Mouse (Mus musculus): ENCODE measurements at regions not wholly inside any gene's neighbourhood (a gene's known extent, or its start where the extent isn't known, plus 50 kb on each side); places are given as distances from the start of the nearest gene placed in this dataset.
"Not testable (repeated sequence)": the region's sequence is repeated elsewhere in the genome, so short reads cannot be mapped to it uniquely, and the experiment has no call there.

DNA sequence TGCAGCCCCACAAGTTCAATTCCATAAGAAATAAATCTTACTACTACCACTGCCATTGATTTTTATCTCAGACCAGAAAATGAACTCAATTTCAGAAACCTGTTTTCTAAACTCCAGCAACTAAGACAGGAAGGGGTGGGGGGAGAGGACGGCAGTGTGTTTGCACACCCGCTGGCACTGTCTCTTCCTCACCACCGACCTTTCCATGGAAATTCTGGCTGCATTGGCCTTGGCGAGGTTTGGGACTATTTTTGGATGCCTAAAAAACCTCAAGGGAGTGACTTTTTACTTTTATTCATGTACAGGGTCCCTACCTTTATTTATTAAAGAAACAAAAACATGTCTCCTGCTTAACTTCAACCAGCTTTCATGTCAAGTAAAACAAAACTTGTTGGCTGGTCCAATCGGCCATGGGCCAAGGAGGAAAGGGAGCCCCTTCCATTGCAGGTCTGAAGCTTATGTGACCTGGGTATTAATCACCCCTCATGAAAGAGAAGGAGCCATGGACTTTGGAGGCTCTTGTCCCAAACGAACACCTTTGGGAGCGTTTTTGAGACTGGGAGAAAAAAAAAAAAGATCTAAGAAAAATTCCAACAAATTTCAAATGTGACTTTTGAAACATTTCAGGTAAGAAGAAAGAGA, 167.2 kb upstream of the 2610301B20Rik start:
- H3K4me2 ChIP-seq (ENCODE audit: low read depth, low read length), result no peak overlapping the region
- 72% methylated on average over 7 of the region's 7 CpGs for WGBS
- ATAC-seq, result no peak

DNA sequence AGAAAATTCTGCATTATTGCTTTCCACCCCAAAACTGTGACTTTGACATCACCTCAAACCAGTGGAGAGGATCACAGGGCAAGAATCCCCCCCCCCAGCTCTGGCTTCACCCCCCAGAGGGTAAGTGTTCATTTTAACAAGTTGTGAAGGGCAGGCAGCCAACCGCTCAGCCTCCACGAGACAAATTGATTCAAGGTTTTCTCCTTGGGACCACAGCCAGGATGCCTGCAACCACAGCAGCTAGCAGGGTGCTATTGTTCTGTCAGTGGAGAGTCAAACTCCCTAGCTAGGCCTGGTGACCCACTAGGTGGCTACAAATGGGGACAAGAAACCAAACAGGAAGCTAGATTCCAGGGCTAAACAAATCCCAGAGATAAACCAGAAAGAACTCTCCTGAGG, 166.6 kb upstream of the 2610301B20Rik start:
- WGBS, result 35% methylated on average over 2 of the region's 2 CpGs
- H3K9me3 ChIP-seq (ENCODE audit: control insufficient read depth, low read length), result no peaks in the 10 kb centered on the region
- H3K27ac ChIP-seq (ENCODE audit: low read length), result no peak overlapping the region
- H3K9ac ChIP-seq (ENCODE audit: low read depth, low read length), result no peak overlapping the region
- H3K27me3 ChIP-seq (replicated peaks; ENCODE audit: control insufficient read depth, insufficient read depth, low read length), result no peaks in the 10 kb centered on the region
- ATAC-seq, result no peak
- H3K4me1 ChIP-seq (ENCODE audit: control insufficient read depth, insufficient read depth, low read length), result no peaks in the 10 kb centered on the region
- H3K36me3 ChIP-seq (ENCODE audit: control insufficient read depth, insufficient read depth, low read length), result no peaks in the 10 kb centered on the region
- no peak overlapping the region for H3K4me3 ChIP-seq (ENCODE audit: low read length)
- no peak overlapping the region for H3K4me2 ChIP-seq (ENCODE audit: low read depth, low read length)

More for the DNA sequence above, 167.2 kb upstream of the 2610301B20Rik start:
- Histone ChIP-seq H3K27ac (ENCODE audit: low read length) (no peak overlapping the region), H3K27me3 (replicated peaks; ENCODE audit: control insufficient read depth, insufficient read depth, low read length) (no peaks in the 10 kb centered on the region), H3K9me3 (ENCODE audit: control insufficient read depth, low read length) (no peaks in the 10 kb centered on the region), H3K4me3 (ENCODE audit: low read length) (no peak overlapping the region), H3K4me1 (ENCODE audit: control insufficient read depth, insufficient read depth, low read length) (no peaks in the 10 kb centered on the region), H3K9ac (ENCODE audit: low read depth, low read length) (no peak overlapping the region), H3K36me3 (ENCODE audit: control insufficient read depth, insufficient read depth, low read length) (no peaks in the 10 kb centered on the region)

DNA sequence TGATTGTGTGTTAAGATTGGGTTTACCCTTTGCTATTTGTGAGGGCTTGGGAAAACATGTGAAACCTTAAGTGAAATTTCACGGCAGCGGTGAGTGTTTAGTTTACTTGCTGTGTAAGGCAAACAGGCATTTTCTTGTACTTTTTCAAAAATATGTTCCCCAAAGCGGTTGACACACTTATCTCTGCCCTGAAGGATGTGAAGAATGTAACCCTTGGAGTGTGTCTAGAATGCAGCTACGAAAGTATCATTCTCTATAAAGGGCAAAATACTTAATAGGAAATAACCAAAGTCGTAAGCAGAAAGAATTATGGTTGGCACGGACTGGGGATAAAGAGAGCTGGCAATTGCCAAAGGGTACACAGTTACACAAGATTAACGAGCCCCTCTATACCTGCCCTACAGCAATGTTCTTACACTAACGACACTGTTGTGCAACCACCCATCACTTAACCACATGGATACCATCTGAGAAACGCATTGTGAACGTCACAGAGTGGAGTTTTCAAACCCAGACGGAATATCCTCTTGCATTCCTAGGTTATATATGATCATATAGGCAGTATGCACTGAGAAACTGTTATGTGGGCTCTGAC, 162.3 kb upstream of the 2610301B20Rik start:
- ATAC-seq, result no peak

DNA sequence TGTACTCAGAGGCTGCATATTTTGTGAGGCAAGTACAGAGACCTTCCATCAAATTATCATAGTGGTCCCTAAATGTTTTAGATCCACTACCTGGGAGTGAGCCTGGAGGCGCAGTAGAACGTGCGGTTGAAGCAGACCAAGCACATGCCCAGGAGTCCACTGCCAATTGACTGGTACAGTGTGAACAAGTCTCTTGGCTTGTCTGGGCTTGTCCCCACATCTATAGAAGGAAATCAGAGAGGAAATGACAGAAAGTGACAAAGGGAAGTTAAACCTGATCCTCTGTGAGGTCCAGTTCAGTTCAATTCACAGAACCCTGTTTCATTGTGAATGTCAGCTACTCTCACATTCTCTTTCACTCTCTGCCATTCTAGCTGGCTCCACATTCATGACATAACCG, 151.0 kb upstream of the 2610301B20Rik start:
- no peak overlapping the region for H3K9ac ChIP-seq (ENCODE audit: low read depth, low read length)
- H3K27ac ChIP-seq (ENCODE audit: low read length), result no peak overlapping the region
- H3K4me3 ChIP-seq (ENCODE audit: low read length), result no peak overlapping the region

More for the DNA sequence above, 162.3 kb upstream of the 2610301B20Rik start:
- 74% methylated on average over 11 of the region's 11 CpGs for WGBS
- no peaks in the 10 kb centered on the region for H3K27me3 ChIP-seq (replicated peaks; ENCODE audit: control insufficient read depth, insufficient read depth, low read length)
- H3K27ac ChIP-seq (ENCODE audit: low read length), result no peak overlapping the region
- H3K4me2 ChIP-seq (ENCODE audit: low read depth, low read length), result no peak overlapping the region
- H3K9ac ChIP-seq (ENCODE audit: low read depth, low read length), result no peak overlapping the region
- no peaks in the 10 kb centered on the region for H3K9me3 ChIP-seq (ENCODE audit: control insufficient read depth, low read length)
- H3K36me3 ChIP-seq (ENCODE audit: control insufficient read depth, insufficient read depth, low read length), result no peaks in the 10 kb centered on the region
- H3K4me3 ChIP-seq (ENCODE audit: low read length), result no peak overlapping the region
- no peaks in the 10 kb centered on the region for H3K4me1 ChIP-seq (ENCODE audit: control insufficient read depth, insufficient read depth, low read length)

DNA sequence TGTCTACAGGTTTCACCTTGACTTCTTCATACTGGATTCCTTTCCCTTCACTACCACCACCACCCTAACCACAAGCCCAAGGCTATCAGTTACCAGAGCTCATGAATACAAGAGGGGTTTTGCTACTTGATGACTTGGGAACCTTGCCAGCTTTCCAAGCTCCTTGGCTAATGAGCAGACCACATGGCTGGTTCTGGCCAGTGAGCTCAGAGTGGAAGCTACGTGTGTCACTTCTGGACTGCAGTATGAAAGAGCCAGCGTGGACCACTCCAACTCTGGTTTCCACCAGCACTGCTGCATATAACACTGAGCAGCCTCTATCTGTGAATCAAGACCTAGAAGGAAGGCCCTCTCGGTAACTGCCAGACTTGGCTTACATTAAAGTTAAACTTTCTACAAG, 146.4 kb upstream of the 2610301B20Rik start:
- WGBS, result 72% methylated on average over 3 of the region's 3 CpGs
- H3K4me2 ChIP-seq (ENCODE audit: low read depth, low read length), result no peak overlapping the region
- no peaks in the 10 kb centered on the region for H3K27me3 ChIP-seq (replicated peaks; ENCODE audit: control insufficient read depth, insufficient read depth, low read length)
- no peaks in the 10 kb centered on the region for H3K4me1 ChIP-seq (ENCODE audit: control insufficient read depth, insufficient read depth, low read length)
- no peaks in the 10 kb centered on the region for H3K36me3 ChIP-seq (ENCODE audit: control insufficient read depth, insufficient read depth, low read length)
- no peak overlapping the region for H3K4me3 ChIP-seq (ENCODE audit: low read length)
- no peak overlapping the region for H3K9ac ChIP-seq (ENCODE audit: low read depth, low read length)
- no peaks in the 10 kb centered on the region for H3K9me3 ChIP-seq (ENCODE audit: control insufficient read depth, low read length)
- no peak overlapping the region for H3K27ac ChIP-seq (ENCODE audit: low read length)
- ATAC-seq, result no peak

More for the DNA sequence above, 151.0 kb upstream of the 2610301B20Rik start:
- no peaks in the 10 kb centered on the region for H3K27me3 ChIP-seq (replicated peaks; ENCODE audit: control insufficient read depth, insufficient read depth, low read length)
- H3K36me3 ChIP-seq (ENCODE audit: control insufficient read depth, insufficient read depth, low read length), result no peaks in the 10 kb centered on the region
- no peaks in the 10 kb centered on the region for H3K4me1 ChIP-seq (ENCODE audit: control insufficient read depth, insufficient read depth, low read length)
- 85% methylated on average over 4 of the region's 4 CpGs for WGBS
- no peak for ATAC-seq
- H3K9me3 ChIP-seq (ENCODE audit: control insufficient read depth, low read length), result no peaks in the 10 kb centered on the region
- no peak overlapping the region for H3K4me2 ChIP-seq (ENCODE audit: low read depth, low read length)

DNA sequence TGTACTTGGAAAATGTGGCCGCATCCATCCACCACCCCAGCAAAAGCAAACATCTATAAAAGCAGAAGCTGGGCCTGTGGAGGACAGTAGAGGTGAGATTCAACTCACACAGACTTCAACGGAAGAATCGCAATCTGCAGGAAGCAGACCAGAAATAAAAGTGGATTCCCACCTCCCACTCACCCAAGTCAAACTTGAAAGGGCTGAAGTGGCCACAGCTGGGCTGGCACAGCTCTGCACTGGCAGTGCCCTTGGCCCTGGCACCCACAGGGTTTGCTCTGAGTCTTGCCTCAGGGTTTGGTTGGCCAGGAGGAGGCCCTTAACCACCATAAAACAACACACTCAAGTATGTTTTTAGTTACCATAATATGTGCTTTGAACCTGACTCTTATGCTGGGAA, 129.1 kb upstream of the 2610301B20Rik start:
- no peak overlapping the region for H3K9ac ChIP-seq (ENCODE audit: low read depth, low read length)
- no peak for ATAC-seq
- no peaks in the 10 kb centered on the region for H3K9me3 ChIP-seq (ENCODE audit: control insufficient read depth, low read length)
- no peaks in the 10 kb centered on the region for H3K4me1 ChIP-seq (ENCODE audit: control insufficient read depth, insufficient read depth, low read length)
- no peak overlapping the region for H3K4me3 ChIP-seq (ENCODE audit: low read length)
- no peak overlapping the region for H3K27ac ChIP-seq (ENCODE audit: low read length)
- whole genome bisulfite sequencing, result 86% methylated on average over 3 of the region's 3 CpGs
- H3K36me3 ChIP-seq (ENCODE audit: control insufficient read depth, insufficient read depth, low read length), result no peaks in the 10 kb centered on the region
- no peak overlapping the region for H3K4me2 ChIP-seq (ENCODE audit: low read depth, low read length)
- no peaks in the 10 kb centered on the region for H3K27me3 ChIP-seq (replicated peaks; ENCODE audit: control insufficient read depth, insufficient read depth, low read length)

DNA sequence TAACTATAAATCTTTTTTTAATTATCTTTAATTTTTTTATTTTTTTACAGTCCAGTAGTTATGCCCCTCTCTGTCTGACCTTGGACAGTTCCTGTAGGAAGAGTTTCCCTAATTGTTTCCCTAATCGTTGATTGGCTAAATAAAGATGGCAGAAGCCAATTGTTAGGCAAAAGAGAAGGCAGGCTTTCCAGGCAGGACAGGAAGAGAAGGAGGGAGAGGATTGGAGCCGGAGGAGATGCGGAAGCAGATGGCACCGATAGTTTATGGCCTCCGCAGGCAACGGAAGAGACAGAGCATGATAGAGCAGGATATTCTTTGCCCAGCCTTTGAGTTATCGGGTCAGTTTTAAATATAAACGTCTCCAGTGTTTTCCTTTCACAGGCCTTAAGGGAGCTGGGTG, 125.5 kb upstream of the 2610301B20Rik start:
- Histone ChIP-seq H3K36me3 (ENCODE audit: control insufficient read depth, insufficient read depth, low read length) (no peaks in the 10 kb centered on the region), H3K4me2 (ENCODE audit: low read depth, low read length) (no peak overlapping the region), H3K27ac (ENCODE audit: low read length) (no peak overlapping the region), H3K4me3 (ENCODE audit: low read length) (no peak overlapping the region), H3K9ac (ENCODE audit: low read depth, low read length) (no peak overlapping the region), H3K27me3 (replicated peaks; ENCODE audit: control insufficient read depth, insufficient read depth, low read length) (no peaks in the 10 kb centered on the region), H3K4me1 (ENCODE audit: control insufficient read depth, insufficient read depth, low read length) (no peaks in the 10 kb centered on the region), H3K9me3 (ENCODE audit: control insufficient read depth, low read length) (no peaks in the 10 kb centered on the region)
- ATAC-seq, result no peak
- WGBS, result 78% methylated on average over 8 of the region's 8 CpGs

DNA sequence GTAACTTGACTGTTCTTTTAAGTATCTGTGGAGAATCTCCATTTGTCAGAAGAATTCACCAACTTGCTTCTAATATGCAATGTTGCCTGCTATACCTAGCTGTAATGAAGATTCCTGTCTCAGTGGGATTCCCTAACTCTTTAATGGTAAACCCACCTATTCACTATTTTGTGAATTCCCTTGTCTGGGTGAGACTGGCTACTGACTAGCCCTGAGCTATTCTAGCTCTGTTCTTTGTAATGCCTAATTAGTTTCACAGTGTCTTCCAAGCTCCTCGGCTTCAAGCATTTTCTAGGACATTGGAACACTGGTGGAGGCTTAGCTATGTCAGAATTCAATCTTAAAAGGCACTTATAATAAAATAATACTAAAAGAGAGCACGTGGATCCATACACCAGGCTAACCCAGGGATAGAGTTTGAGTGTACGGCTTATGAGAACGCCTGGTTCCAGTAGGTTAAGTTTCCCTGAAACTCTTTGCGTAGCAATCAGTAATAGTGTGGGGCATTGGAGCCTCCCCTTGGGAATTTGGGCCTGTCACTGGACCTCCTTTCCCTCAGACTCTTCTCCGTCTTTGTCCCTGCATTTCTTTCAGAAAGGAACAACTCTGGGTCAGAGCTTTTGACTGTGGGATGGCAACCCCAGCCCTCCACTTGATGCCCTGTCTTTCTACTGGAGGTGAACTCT, 123.8 kb upstream of the 2610301B20Rik start:
- not testable (repeated sequence) for ATAC-seq; H3K4me2 ChIP-seq (ENCODE audit: low read depth, low read length); H3K36me3 ChIP-seq (ENCODE audit: control insufficient read depth, insufficient read depth, low read length); H3K27me3 ChIP-seq (replicated peaks; ENCODE audit: control insufficient read depth, insufficient read depth, low read length); H3K9ac ChIP-seq (ENCODE audit: low read depth, low read length); H3K9me3 ChIP-seq (ENCODE audit: control insufficient read depth, low read length); H3K4me3 ChIP-seq (ENCODE audit: low read length); H3K27ac ChIP-seq (ENCODE audit: low read length); H3K4me1 ChIP-seq (ENCODE audit: control insufficient read depth, insufficient read depth, low read length)
- 81% methylated on average over 6 of the region's 6 CpGs for WGBS

DNA sequence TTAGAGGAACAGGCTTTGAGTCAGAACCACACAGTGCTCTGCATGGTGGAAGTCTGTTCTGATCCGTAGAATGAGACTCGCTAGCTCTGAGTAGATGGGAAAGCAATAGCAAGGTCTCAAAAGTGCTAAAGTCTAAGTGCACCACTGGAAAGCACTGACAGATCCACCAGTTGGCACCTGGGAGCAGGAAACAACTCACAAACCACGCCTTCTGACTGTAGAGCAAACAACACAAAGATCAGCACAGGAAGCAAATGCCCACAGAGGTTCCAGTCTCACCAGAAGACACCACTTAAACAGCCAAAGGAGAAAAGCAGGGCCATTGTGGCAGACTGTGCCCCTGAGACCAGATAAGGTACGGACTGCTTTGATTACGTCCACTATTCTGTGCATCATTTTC, 121.1 kb upstream of the 2610301B20Rik start:
- no peaks in the 10 kb centered on the region for H3K36me3 ChIP-seq (ENCODE audit: control insufficient read depth, insufficient read depth, low read length)
- no peak overlapping the region for H3K27ac ChIP-seq (ENCODE audit: low read length)
- no peak for ATAC-seq

More for the DNA sequence above, 121.1 kb upstream of the 2610301B20Rik start:
- Histone ChIP-seq H3K27me3 (replicated peaks; ENCODE audit: control insufficient read depth, insufficient read depth, low read length) (no peaks in the 10 kb centered on the region), H3K9ac (ENCODE audit: low read depth, low read length) (no peak overlapping the region), H3K4me2 (ENCODE audit: low read depth, low read length) (no peak overlapping the region), H3K4me3 (ENCODE audit: low read length) (no peak overlapping the region), H3K9me3 (ENCODE audit: control insufficient read depth, low read length) (no peaks in the 10 kb centered on the region), H3K4me1 (ENCODE audit: control insufficient read depth, insufficient read depth, low read length) (no peaks in the 10 kb centered on the region)
- WGBS, result 85% methylated on average over 5 of the region's 5 CpGs

Measured in intestine, embryonic 16.5 days (tissue).